Mouse (Mus musculus) stomach, adult 2 months (tissue): ENCODE data around the gene Plaur. TPM values are rescaled to one million over a fixed set of nuclear protein-coding genes. Genes with fewer than 3 reads are reported as not detected.

Experiments
- polyA plus RNA-seq: library from polyadenylated mRNA; depleted of rRNA; stranded (reverse); fragments of >200 nt; gene quantifications from 2 replicates; pipeline ENCODE4 v1.2.3, GENCODE M21; 2012; rRNA removed

Gene Plaur
- polyA plus RNA-seq, result 16.9 and 29.3 TPM in 2 replicates

GRCm38 (mm10) chr7:24462388-24463319, at the start of gene Plaur:
Gene Plaur, plus strand, starts transcription at chr7:24462484.

GRCm38 (mm10) chr7:24451855-24452311, 10.4 kb upstream of the Plaur start, which contains the start of gene Irgc1:
Gene Irgc1, minus strand, starts transcription at chr7:24452297.

GRCm38 (mm10) chr7:24481474-24482207, 19.4 kb downstream of the Plaur start, which contains the start of gene Cadm4:
Gene Cadm4, plus strand, starts transcription at chr7:24482023.

GRCm38 (mm10) chr7:24506838-24507725, 44.8 kb downstream of the Plaur start, which contains the start of gene Zfp428:
Gene Zfp428, plus strand, starts transcription at chr7:24507006.

GRCm38 (mm10) chr7:24512355-24512754, 50.1 kb downstream of the Plaur start, which contains the start of gene AC161166.1:
Gene AC161166.1, minus strand, starts transcription at chr7:24512455.

Other genes with a start within 250 kb of the Plaur start
- 0.17 and 0.40 TPM in 2 replicates for gene Zfp109, start 224.9 kb upstream of the Plaur start, polyA plus RNA-seq
- 0.16 and 0.24 TPM in 2 replicates for gene Zfp108, start 207.7 kb upstream of the Plaur start, polyA plus RNA-seq
- 0.47 and 0.73 TPM in 2 replicates for gene Zfp93, start 192.1 kb upstream of the Plaur start, polyA plus RNA-seq
- gene Zfp61, start 161.3 kb upstream of the Plaur start, polyA plus RNA-seq, result 0.96 and 1.8 TPM in 2 replicates
- 2.3 and 2.8 TPM in 2 replicates for gene Zfp94, start 145.8 kb upstream of the Plaur start, polyA plus RNA-seq
- gene Tescl, start 128.5 kb upstream of the Plaur start, polyA plus RNA-seq, result 0.26 and 0.63 TPM in 2 replicates
- gene Lypd5, start 113.3 kb upstream of the Plaur start, polyA plus RNA-seq, result 43.9 and 102 TPM in 2 replicates
- gene Kcnn4, start 92.2 kb upstream of the Plaur start, polyA plus RNA-seq, result 39.3 and 74.6 TPM in 2 replicates
- gene Smg9, start 62.9 kb upstream of the Plaur start, polyA plus RNA-seq, result 32.6 and 35.9 TPM in 2 replicates
- gene Irgc1, start 10.2 kb upstream of the Plaur start, polyA plus RNA-seq, result 0.03 and 0.04 TPM in 2 replicates
- gene Cadm4, start 19.5 kb downstream of the Plaur start, polyA plus RNA-seq, result 8.2 and 13.7 TPM in 2 replicates
- 14.6 and 33.0 TPM in 2 replicates for gene Zfp428, start 44.5 kb downstream of the Plaur start, polyA plus RNA-seq
- gene AC161166.1, start 50.0 kb downstream of the Plaur start, polyA plus RNA-seq, result not detected in 2 replicates
- gene Irgq, start 68.2 kb downstream of the Plaur start, polyA plus RNA-seq, result 8.1 and 9.0 TPM in 2 replicates
- 37.2 and 46.2 TPM in 2 replicates for gene Pinlyp, start 83.6 kb downstream of the Plaur start, polyA plus RNA-seq
- 16.4 and 20.3 TPM in 2 replicates for gene Xrcc1, start 83.8 kb downstream of the Plaur start, polyA plus RNA-seq
- gene Ethe1, start 125.1 kb downstream of the Plaur start, polyA plus RNA-seq, result 167 and 181 TPM in 2 replicates
- gene Zfp575, start 125.2 kb downstream of the Plaur start, polyA plus RNA-seq, result 1.9 and 3.4 TPM in 2 replicates
- gene Phldb3, start 148.3 kb downstream of the Plaur start, polyA plus RNA-seq, result 5.6 and 8.8 TPM in 2 replicates
- gene Lypd3, start 174.1 kb downstream of the Plaur start, polyA plus RNA-seq, result 168 and 173 TPM in 2 replicates
- gene Tex101, start 214.2 kb downstream of the Plaur start, polyA plus RNA-seq, result not detected in 2 replicates
- not detected in 2 replicates for gene BC049730, start 246.8 kb downstream of the Plaur start, polyA plus RNA-seq